Mouse (Mus musculus): ENCODE data around the gene Pcsk6.

- TF ChIP-seq GATA1 (IDR thresholded peaks at IDR 0.05; ENCODE audit: low read length) (no peak), TAL1 (IDR thresholded peaks at IDR 0.05; ENCODE audit: low read length) (no peak)
Measured at GRCm38 (mm10) chr7:65980000-65980399, 118.5 kb downstream of the Pcsk6 start.
